Mouse (Mus musculus) lung, postnatal 25 days (tissue): ENCODE measurements around the gene Kif22.

Source experiments
- DNase-seq: peaks from one replicate; pipeline ENCODE4 v3.0.0; 2022; ENCODE audit warnings: low spot score

Gene Kif22

DNA sequence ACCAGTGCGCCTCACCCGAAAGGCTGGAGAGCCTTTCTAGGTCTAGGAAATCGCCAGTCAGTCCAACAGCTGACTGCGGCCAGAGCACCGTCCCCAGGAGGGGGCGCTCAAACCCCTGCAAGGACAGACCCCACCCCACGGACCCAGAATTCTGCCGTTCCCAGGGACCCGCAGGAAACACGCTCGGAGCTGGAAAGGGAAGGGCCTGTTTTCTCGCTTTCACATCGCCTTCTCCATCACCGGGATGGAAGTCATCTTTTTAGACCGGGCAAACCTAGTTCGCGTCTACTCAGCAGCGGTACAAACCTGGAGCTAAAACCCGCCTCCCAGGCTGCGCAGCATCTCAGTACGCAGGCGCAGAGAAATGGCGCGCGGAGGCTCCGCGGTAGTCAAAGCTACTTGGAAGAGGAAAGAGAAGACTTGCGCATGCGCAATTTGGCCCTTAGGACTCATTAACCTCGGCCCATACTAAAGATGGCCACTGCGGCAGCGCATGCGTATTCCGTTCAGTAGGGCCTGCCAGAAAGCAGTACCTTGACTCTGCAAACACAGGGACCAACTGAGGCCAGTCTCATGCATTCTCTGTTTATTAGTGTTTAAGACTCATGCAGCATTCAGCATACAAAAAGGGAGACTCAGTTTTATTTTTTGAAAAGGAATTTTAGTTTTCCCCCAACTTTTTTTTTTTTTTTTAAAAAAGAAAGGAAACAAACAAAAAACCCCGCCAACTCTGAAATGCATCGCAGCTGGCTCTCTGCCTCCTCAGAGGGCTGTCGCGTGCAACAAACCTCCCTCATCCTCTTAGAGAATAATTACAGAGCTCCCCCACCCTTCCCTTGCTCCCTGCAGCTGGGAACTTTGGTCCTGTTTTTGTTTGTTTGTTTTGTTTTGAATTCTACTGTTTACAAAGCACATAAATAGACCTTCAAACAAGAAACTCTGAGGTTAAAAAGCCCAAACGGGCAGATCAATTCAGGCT, 25.0 kb downstream of the Kif22 start, which contains the start of gene Pagr1a:
Pagr1a (minus strand) TSS at position 382 of the 979 bp plus-strand sequence.
- DNase-seq, result peak; percentile 98

DNA sequence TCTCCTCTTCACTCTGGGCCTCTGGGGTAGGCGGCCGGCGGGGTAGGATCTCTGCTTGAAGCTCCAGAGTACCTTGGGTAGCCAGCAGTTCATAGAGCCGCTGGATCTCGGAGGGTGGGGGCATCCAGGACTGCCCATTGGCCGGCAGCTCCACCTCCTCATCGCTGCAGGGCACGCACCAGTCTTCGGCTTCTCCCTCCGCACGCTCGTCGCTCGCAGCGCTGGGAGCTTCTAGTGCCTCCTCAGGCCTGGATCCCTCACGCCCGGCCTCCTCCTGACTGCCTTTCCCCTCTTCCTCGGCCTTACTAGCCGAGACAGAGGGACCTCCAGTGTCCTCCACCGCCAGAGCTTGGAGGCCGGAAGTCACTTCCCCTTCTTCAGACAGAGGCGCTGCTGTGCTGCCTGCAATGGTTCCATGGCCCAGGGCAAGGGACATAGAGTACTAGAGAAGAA, 25.8 kb downstream of the Kif22 start:
- no peak for DNase-seq

DNA sequence TGATC, 26.0 kb downstream of the Kif22 start, which contains the start of gene Pagr1b:
Pagr1b (minus strand) TSS at position 4 of the 5 bp plus-strand sequence.
- no peak for DNase-seq

DNA sequence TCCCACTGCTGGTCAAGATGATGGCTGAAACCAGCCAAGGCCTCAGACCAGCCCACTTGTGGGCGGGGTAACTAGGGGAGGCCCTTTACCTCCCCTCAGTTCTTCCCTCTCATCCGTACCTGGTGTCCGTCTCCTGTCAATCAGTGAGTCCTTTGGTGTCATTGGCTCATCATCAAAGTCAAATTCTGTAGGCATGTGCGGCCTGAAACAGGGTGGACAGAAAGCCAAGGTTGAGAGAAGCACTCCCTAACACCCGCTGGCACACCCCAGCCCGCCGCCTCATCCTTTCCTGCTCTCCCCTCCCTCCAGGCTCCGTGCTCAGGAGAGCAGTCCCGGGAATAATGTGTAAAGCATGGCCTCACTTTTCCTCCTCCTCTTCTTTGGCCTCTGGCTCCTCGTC, 26.2 kb downstream of the Kif22 start:
- DNase-seq, result peak; percentile 49

DNA sequence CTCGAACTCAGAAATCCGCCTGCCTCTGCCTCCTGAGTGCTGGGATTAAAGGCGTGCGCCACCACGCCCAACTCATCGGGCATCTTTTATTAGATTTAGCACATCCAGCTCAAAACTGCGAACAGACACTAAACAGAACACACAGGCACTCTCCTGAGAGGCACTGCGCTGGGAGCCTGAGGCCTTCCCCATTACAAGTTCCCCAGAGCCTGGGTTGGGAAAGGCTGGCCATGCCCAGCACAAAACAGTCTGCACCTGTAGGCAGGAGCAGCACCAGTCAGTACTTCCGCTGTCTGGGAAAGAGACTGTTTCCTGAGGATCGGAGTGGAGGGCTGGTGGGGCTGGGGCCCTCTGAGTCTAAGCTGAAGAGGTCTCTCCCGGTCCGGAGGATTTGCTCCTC, 27.3 kb downstream of the Kif22 start:
- DNase-seq, result no peak

DNA sequence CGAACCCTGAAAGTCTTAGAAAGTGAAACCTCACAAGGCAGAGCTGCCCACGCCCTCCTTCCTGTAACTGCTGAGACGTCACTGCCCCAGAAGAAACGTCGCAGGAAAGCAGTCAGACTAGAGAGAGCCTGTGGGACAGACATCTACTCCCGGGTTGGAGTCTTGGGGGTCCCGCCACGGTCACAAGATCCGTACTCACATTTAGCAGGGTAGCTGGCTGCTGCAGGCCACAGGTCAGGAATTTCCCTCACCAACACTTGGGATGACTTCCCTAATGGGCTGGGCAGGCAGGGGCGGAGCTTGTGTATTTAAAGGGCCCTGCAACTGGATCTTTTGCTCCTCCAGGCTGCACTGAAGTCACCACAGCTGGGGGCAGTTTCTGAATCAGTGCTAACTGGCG, 28.0 kb downstream of the Kif22 start, which contains the start of gene Mvp:
Mvp (minus strand) TSS at position 302 of the 400 bp plus-strand sequence.
- DNase-seq, result peak; percentile 82

DNA sequence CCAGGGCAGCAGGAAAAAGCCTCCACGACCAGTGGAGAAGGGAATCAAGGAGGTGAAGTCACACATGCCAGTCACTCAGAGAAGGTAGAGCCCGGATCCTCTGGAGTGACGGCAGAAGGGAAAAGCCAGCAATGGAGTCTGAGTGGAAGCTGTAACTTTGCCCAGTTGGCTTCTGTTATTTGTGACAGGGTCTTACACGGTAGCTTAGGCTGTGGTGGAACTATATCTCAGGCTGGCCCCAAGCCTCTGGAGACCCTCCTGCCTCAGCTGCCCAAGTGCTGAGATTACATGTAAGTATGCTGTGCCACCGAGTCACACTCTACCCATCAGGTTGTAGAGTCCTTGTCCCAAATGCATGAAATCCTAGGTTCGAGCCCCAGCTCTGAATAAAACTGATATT, 28.9 kb downstream of the Kif22 start:
- DNase-seq, result no peak

DNA sequence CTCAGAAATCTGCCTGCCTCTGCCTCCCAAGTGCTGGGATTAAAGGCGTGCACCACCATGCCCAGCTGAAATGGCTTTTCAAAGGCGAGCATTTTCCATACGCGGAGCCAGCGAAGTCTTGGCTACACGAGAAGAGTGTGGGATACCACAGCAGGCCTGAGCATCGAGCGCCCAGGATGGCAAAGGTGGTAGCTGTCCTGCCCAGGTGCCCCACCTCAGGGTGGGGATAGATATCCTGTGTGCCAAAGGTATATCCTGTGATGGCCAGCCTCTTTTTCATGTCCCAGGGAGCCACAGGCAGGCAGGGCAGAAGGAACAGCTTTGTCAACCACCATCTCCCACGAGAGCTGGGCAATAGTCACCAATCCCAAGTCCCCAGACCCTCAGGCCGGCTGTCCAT, 29.4 kb downstream of the Kif22 start:
- no peak for DNase-seq

DNA sequence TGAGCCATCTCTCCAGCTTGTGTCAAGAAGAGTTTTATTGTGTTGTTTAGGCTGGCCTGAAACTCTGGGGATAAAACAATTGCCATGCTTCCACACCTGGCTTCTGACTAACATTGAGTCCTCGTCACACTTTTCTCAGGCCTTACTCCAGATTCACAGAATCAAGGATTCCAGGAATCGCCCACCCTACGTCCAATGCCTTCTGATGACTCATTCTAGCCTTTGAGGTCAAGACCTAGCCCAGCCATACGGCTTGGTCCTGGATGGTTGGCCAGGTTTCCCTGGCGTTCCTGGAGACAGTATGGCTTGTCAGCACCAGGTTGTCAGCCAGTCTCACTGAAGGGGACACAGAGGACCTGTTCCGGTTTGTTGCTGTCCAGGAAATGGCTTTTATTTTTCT, 29.9 kb downstream of the Kif22 start:
- no peak for DNase-seq

DNA sequence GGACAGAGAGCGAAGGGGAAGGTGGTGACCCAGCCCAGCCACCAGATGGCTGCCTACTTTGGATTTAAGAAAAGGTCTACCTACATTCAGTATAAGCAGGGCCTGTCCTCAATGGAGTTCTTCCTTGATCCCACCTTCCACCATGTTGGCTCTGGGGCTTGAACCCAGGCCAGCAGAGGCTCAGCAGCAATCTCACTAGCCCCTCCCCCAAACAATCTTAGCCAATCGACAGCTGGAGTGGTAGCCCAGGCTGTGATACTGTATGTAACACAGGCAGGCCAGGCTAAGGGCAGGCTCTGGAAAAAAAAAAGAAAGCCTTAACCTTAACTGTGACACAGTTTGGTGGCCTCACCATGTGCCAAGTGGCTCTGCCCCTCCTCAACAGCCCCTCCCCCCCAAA, 30.6 kb downstream of the Kif22 start:
- DNase-seq, result no peak

DNA sequence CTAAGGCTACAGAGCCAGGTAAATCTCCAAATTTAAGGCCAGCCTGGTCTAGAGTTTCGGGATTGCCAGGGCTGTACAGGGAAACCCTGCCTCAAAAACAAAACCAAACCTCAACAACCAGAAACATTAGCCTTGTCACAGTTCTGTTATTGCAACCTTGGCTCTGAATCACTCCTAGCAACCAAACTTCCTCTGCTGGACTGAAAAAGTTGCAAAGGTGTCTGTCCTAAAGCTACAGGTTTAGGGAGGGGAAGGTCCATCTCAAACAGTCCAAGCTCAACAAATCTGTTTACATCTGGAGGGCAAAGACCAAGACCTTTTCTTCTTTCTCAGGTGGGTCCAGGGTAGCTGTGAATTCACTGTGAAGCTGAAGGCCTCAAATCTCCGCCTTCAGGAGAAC, 31.2 kb downstream of the Kif22 start:
- DNase-seq, result no peak

DNA sequence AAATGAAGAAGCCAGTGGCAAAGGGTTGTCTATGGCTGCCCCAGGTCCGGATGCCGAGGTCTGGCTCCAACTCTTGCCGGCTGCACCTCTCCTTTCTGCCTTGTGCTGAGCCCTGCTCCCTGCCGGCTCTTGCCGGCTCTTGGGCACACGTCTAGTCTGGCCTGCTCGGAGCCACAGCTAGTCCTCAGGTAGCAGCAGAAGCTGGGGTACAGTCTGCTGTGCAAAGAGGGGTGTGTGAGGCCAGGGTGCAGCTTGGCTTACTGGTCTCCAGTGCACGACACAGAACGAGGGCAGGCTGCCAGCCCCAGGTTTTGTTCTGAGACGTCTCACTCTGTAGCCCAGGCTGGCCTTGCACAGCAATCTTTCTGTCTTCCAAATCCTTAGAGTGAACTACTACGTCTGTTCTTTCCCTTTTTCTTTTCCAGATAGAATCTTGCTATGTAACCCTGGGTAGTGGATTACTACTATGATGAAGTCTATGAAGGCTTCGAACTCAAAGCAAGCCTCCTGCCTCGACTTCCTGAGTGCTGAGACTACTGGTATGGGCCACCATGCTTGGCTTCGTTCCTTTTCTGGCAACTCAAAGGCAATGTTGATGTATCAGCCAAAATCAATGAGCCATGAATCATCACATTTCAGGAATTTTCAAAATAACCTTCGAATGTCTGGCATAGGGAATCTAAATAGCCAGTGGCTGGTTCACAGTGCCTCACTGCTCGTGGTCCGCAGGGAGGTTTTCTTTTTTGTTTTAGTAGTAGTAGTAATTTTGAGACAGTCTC, 32.8 kb downstream of the Kif22 start:
- no peak for DNase-seq

DNA sequence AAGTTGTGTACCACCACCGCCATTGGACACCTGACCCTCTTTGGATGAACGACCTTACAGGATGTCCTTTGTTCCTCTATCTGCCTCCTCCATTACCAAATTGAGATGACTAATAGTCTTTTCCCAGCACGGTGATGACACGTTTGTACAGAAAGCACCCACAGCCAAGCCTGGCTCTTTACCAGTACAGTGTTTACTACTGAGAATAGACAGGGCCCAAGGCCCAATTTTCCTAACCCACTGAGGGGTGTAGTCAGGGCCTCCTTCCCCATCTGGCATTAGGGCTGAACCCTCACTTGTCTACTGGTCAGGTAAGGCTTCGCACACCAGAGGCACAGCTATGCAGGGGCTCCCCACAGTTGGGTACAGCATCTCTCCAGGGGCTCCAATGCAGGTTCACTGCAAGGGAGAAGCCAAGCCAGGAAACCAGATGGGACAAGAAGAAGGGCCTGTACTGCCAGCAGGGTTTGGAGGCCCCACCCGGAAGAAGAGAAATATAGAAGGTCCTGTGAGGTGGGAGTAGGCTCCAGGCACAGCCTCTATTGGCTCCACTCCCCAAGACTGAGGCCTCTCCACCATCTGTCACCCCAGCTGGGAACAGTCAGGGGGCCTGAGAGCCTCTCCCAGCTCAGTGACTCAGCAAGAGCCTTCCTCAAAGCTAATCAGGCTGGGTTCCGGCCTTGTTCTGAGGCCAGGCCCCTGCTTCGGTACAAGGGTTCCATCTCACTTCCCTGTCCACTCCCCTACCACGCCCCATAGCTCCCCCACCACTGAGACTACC, 33.8 kb downstream of the Kif22 start:
- DNase-seq, result peak; percentile 77

DNA sequence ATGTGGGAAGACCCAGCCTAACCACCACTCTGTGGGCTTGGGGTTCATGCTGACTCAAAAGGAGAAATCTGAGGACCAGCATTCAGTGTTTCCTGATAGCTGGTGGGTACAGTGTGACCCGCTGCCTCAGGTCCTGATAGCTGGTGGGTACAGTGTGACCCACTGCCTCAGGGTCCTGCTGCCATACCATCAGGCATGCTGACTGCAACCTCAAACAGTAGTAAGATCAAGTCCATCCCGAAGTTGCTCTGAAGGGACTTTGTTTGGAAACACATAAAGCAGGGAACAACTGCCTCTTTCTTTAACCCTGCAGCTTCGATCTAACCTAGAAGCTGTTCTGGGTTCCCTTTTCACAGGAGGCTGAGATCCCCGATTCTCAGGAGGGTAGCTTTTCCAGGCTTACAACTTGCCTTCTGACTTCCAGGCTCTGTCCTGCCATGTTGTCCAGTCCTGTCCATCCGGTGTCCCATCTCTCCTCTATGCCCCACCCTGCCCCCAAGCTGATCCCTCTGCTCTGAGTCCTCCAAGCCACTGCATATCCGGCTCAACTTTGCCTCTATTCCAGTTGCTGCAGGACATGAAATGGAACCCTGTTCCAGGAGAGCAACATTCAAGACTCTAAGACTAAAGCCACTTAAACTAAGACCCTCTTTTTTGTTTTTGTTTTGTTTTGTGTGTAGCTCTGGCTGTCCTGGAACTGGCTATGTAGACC, 34.8 kb downstream of the Kif22 start:
- DNase-seq, result no peak

DNA sequence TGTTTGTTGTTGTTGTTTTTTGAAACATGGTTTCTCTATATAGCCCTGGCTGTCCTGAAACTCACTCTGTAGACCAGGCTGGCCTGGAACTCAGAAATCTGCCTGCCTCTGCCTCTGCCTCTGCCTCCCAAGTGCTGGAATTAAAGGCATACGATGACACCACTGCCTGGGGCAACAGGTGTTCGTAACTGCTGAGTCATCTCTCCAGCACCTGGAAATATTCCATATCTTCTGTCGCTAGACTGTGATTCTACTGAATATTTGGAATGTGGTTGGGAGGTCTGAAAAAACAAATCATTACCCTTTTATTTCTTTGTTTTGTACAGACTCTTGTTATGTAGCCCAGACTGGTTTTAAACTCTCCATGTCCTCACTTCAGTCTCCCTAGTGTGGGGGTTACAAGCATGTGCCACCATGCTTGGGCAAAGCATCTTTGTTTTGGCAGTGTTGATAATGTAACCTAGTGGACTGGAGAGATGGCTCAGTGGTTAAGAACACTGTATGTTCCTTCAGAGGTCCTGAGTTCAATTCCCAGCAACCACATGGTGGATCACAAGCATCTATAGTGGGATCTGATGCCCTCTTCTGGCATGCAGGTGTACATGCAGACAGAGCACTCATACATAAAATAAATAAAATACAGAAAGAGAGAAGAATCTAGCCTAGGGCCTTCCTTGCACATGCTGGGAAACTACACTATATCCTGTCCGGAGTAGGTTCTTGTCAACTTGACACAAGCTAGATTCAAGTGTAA, 38.0 kb downstream of the Kif22 start:
- no peak for DNase-seq

DNA sequence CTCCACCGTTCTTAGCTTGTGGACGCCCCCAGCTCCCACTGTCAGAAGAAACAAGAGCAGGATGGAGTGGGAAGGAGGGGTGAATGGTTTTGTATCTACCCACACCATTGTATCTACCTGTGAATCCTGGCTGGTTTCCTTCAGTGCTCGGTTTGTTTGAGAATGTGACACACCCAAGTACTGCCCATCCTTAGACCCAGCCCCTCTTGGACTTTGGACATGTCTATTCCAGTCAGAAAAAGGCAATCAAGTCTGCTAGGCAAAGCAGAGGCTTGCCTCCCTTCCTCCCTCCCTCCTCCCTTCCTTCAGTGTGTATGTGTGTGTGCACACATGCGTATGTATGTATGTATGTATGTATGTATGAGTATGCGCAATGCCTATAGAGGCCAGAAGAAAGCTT, 38.7 kb downstream of the Kif22 start:
- DNase-seq, result no peak

DNA sequence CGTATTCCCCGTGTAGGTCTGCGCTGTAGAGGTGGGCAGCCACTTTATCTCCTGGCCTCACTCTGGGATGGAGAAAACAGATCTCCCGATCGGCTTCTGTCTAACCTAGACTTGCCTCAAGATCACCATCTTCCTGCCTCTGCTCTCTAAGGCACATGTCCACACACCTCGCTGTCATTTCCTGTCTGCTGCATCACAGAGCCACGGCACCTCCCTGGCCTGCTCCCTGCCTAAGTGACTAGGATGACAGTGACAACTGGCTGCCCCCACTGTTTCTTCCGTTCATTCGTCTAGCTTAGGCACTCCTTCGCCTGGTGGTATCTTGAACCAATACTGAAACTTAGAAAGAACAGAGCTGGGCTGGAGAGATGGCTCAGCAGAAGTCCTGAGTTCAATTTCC, 42.7 kb downstream of the Kif22 start:
- no peak for DNase-seq

DNA sequence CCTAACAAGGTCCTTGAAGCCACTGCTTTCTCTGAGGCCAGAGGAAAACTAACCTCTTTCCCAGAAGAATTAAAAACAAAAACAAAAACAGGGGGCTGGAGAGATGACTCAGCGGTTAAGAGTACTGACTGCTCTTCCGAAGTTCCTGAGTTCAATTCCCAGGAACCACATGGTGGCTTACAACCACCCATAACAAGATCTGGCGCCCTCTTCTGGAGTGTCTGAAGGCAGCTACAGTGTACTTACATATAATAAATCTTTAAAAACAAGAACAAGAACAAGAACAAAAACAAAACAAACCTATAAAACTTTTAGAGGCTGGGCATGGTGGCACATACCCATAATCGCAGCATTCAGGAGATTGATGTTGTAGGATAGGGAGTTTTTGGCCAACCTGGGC, 45.8 kb downstream of the Kif22 start:
- no peak for DNase-seq

DNA sequence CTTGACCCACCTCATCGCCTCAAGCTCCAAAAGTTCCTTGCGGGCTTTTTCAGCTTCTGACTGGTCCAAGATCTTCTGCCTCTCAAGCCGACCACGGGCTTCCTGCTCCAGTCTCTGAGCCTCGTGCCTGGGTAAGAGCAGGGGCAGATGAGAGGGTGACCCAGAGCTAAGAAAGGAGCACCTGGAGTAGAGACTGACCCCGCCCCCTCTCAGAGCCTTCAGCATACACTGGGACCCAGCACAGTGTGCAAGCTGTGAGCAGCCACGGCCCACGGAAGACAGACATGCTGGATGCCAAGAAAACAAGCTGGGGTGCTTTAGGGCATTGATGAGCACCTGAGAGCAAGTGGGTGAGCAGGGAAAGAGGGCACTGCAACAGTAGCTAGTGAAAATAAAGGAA, 53.5 kb downstream of the Kif22 start:
- no peak for DNase-seq

DNA sequence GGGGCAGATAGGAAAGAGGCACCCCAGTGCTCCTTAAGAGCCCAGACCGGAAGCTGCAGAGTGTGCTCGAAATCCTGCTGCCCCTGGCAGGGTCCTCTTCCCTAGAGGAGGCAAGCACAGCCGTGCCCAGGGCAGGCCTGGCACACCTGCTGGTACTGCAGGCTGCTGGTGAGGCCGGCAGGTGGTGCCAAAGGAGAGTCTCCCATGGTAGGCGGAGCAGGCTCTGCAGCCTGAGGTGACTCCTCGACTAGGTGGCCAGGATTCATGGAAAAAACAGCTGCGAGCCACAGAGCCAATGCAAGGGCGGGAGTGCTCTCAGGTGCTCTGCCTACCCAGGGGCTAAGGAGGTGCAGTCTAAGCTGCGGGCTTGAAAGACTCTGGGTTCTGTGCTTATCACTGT, 56.0 kb downstream of the Kif22 start:
- peak; percentile 32 for DNase-seq

DNA sequence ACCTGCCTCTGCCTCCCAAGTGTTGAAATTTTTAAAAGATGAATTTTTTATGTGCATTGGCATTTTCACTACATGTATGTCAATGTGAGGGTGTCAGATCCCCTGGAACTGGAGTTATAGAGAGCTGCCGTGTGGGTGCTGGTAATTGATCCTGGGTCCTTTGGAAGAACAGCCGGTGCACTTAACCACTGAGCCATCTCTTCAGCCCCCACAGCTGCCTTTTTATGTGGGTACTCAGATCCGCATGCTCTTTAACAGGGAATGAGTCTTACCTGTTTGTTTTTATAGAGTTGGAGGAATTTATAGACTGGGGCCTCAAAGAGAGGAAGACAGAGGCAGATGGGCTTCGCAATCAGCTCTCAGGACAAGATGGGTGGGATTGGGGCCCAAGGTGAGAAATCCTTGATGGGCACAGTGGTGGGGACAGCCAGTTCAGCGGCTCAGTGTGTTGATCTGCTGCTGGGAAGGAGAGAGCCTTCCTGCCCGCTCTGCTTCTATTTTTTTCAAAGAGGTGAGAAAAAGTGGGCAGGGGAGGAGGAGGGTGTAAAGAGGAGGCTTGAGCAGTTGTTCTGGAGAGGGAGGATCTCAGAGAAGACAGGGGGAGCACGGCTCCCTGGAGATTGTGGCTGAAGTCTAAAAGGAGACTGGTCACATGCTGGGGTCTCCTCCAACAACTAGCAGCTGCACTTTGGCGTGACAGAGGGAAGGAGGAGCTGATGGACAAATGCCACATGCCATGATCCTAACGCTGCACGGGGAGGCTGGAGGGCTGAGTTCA, 57.4 kb downstream of the Kif22 start:
- no peak for DNase-seq
